Mouse (Mus musculus) erythroblast, adult 5-6 weeks (primary cell): ENCODE data around the gene Rgcc. TPM values are rescaled to one million over a fixed set of nuclear protein-coding genes. Genes with fewer than 3 reads are reported as not detected.

Source experiments
- ATAC-seq: replicated peaks from 2 replicates; pipeline ENCODE4 v1.8.0; 2016; ENCODE audit warnings: moderate number of reproducible peaks, mild to moderate bottlenecking, moderate TSS enrichment, inconsistent platforms; ENCODE audit not compliant: poor library complexity, low FRiP score, severe bottlenecking
- total RNA-seq, 2 experiments: library from RNA; stranded (forward) in 1 of 2; stranded (reverse) in 1 of 2; fragments of 150-400 nt in 1 of 2; fragments of 200-764, 138-1000 nt in 1 of 2; gene quantifications; 2 replicates each; pipeline versions ENCODE4 v1.2.3 to v1.2.4; 2015 to 2017; ENCODE audit warnings: low replicate concordance in 2 of 2

The Rgcc gene
- total RNA-seq, 2 experiments from 2014 or later, result 78.6 to 86.4 TPM

DNA sequence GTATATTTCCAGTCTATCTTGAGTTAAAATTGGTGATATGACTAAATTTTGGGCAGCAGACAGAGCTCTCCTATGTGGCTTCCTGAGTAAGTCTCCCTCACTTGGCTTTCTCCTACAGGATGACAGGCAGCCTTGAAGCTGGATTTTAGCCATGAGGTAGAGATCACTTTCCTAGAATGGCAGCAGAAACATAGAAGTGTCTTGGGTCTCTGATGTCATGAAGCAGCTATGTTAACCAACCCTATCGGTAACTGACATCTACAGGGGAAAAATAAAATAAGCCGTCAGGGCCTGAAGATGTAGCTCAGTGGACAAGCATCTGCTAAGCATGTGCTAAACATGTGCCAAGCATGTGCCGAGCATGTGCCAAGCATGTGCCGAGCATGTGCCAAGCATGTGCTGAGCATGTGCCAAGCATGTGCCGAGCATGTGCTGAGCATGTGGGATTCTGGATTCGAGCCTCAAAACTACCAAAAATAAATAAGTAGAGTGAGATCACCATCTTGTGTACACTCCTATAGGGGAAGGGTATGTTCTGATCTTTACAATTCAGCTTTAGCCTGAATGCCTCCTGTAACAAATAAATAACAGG, 3.5 kb upstream of the Rgcc start:
- no peak for ATAC-seq

DNA sequence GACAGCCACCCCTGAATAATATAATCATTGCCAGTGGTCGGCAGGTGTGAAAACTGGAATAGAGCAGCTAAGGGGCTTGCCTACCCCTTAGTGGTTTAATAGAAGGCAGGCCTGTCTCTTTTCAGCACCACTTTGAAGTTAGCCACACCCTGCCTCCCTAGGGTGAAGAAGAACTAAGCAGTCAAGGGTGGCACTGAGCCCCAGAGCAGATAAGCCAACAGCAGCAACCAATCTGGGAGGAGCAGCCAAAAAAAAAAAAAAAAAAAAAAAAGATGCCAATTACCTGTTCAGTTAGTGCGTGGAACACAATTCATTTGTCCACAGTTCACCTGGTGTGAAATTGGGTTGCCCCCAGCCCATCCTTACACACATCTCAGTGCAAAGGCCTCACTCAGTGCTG, 1.7 kb upstream of the Rgcc start:
- ATAC-seq, result peak; percentile 67

DNA sequence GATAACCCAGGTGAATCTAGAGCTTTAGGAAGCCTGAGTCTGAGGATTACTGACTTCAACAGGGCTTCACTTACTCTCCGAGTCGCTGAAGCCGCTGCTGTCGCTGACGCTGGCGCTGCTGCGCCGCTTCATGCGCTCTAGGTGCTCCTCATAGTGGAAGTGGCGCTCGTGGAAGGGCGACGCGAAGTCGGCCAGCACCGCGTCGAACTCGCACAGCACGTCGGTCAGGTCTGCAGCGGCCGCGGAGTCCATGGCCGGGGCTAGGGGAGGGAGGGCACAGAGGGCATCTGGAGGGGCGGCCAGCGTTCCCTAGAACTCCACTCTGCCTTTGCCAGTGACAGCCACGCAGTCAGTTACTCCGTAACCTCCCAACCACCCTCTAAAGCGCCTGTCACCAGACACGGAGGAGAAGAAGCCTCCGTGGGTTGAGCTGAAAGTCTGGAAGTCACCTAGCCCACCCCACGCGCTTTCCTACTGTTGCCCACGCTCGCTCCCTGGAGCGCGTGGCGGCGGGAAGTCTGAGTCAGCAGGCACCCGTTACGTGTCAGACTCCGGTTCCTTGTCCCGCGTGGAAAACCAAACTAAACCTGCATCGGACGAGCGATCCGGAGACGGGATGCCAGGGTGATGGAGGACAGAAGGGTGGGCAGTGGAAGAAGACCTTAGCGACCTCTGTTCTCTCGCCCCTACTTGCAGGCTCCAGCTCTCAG, 649 bp downstream of the Rgcc start:
- peak; percentile 31 for ATAC-seq

DNA sequence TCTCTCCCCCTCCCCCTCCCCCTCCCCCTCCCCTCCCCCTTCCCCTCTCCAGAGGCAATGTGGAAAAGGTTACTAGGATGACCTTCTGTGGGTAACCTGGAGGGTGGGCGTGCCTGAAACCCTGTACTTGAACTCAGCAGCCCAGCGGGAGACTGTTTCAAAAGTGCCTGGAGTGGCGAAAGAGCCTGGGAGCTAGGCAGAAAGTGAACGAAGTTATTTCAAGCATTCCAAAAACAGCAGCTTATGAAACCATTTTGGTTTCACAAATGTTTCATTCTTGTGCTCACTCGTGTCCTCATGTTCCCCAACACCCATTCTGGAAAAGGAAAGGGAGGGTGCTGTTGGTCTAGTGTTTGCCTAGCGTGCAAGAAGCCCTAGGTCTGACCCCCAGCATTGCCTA, 1.6 kb downstream of the Rgcc start:
- ATAC-seq, result no peak

DNA sequence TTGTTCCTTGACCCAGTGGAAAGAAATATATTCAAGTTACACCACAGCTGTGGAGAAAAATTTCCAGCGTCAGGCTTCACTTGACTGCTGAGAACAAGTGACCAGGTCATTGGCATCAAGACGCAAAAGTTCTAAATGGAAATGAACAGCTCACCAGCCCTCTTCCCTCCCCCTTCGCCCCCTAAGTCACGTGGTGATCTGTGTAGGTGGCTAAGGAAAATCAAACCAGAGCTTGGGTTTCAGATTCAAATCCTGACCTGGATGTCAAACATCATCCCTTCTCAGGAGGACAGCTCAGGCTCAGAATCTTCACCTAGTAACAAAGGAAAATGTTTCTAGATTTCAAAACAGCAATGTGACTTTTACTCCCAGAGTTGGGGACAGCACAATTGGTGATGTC, 2.2 kb downstream of the Rgcc start:
- no peak for ATAC-seq

DNA sequence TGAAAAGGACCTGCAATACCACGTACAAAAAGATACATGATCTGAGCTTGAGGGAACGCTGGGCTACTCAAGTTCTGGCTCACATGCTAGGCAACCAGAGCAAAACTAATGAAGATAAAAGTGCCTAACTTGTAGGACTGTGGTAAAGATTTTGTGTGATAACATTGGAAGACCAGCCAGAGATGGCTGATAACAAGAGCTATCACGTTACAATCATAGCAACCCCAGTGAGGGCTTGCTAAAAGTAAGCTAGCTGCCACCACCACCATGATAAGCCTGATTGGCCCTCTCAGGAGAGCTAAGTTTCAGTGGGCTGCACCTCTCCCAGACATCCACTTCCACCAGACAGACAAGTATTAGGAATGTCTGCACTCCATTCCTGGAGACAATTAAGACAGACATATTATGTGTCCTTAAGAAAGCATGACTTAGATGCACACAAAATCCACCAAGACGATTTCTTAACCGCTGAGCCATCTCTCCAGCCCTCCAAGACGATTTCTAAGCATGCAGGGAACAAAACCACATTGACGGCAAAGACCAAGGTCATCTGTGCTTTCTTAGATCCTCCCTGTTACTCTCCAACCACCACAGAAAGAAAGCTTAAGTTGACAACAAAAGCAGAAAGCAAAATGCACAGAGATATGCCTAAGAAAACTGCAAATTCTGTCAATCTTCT, 3.0 kb downstream of the Rgcc start:
- ATAC-seq, result no peak

DNA sequence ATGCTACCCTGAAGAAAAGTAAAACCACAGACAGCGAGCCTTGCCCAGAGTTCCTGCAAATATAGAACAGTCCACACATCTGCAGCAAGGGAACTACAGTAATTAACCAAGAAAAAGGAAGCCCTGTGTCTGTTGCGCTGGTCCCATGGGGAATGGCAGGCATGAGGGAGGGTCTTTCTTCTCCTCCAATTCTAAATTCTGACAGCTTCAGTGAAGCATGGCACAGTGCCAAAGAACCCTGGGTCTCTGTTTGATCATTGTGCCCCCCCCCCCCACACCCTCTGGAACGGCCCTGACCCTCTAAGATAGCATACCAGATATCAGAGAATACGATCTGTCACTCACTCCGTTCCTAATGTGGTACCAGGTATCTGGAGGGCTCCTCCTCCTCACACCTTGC, 4.6 kb downstream of the Rgcc start:
- ATAC-seq, result no peak

DNA sequence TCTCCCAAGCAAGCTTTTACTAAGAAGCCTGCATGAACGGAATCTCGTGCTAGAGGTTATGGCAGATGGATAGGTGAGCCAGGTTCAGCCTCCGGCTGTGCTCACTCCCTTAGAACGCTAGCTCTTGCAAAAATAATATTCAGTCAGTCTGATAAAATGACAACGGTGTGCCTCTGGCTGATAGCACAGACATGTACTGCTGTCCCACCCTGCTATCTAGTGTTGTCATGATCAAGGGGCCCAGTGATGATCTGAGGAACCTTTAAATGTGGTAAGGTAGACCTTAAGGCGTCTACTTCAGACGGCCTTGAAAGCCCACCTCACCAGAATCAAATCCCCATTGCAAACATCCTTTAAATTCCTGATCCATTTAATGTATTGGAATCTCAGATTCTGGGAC, 5.2 kb downstream of the Rgcc start:
- ATAC-seq, result peak; percentile 29; the same call in 1 of the 2 replicates

DNA sequence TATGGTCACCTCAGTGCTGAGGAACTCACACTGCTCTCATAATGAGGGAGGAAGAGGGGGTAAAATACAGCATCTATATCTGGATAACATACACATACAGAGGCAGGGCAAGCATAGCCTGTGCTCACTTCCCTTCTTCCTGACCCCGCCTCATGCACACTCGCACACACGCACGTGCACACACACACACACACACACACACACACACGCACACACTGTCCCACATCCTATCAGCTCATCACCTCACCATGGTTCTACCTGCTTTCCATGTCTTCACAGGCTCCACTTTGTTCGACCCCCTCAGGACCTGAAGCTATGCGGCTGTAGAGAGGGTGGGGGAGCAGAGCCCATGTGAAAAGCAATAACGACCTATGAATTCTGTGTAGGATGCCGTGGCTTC, 5.9 kb downstream of the Rgcc start:
- ATAC-seq, result peak; percentile 24

DNA sequence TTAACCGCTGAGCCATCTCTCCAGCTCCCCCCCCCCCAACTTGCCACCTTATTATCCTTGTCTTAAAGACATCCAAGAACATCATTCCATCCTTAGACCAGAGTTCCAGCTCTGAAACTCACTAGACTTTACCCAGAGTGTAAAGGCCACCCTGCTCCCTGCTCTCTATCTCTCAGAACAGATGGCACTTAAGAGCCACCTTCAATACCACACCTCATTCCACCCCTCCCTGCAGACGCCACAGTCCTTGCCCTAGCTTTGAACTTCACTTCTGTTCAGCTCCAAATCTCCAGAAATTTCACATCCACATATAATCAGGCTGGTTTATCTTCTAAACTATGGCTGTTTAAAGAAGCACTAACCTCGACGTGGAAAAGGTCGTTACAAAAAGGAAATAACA, 6.5 kb downstream of the Rgcc start:
- ATAC-seq, result peak; percentile 90

DNA sequence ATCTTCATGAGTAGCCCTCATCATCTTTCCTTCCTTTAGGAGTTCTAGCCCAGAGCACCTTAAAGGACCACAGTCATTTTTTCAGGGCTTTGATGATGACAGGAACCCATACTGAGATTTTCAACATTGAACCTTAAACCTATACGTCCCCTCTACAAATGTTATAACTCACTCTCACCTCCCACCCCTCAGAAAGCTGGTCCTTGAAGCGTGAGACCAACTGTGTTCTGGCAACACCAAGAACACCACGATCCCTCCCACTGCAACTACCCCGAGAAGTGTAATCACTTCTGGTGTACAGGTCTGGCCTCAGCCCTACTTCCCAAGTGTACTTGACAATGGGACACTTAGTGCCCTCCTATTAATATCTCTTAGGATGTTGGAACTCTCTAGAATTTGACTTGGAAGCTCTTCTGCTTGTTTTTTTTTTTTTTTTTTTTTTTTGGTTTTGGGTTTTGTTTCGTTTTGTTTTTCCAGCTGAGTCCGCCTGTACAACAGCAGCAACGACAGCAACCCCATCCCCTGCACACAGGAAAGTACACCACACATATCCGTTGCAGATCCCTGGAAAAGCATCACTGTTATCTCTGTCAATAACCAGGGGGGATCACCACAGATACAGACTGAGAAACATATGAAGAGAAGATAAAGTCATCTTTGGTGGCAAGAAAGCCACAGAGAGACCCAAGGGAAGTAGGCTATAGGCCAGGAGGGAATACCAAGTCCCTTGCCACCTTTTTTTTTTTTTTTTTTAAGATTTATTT, 7.2 kb downstream of the Rgcc start:
- 0 out of 2 replicates have a peak, but pooled peaks have one; percentile 19 for ATAC-seq

DNA sequence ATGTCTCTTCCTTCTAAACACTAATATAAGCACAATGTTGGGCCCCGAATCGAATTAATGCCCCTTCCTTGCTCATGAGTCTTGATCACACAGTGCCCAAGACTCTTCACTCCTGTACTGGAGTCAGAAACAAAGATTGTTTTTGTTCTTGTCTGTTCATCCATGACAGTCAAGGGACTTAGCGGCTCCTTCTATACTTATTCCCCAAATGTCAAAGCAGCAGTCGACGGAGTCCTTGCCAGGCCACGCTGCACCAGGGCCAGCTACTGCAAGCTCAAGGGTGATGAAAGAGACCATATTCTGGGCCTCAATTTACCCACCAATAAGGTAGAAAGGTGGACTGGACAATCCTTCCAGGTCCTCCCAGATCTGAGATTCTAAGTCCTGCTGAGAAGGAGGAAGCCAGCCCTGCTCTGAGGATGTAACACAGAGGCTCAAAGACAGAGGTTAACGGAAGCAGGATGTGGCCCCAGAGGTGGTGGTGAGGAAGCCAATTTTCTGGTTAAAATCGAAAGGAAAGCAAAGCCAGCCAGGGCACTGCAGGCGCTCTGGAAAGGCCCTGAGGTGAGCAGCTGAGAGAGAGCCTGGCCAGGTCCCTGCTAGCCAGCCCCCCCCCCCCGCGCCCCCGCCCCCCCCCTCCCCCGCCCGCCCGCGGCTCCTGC, 8.2 kb downstream of the Rgcc start:
- ATAC-seq, result no peak

DNA sequence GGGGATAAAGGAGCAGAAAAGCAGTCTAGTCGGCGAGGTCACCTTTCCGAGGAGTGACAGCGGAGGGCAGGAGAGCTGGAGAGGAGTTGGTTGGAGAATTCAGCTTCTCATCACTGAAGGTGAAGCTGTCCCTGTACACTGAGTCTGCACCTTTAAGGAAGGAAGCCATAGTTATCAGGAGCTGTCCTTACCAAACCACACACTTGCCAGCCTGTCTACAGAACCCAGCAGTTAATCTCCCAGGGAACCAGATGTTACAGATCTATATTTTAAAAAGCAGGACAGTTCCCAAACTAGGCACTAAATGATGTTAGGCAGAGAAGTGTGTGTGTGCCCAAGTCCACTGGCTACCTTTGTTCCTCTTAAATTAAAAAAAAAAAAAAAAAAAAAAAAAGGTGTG, 9.8 kb downstream of the Rgcc start:
- ATAC-seq, result no peak

DNA sequence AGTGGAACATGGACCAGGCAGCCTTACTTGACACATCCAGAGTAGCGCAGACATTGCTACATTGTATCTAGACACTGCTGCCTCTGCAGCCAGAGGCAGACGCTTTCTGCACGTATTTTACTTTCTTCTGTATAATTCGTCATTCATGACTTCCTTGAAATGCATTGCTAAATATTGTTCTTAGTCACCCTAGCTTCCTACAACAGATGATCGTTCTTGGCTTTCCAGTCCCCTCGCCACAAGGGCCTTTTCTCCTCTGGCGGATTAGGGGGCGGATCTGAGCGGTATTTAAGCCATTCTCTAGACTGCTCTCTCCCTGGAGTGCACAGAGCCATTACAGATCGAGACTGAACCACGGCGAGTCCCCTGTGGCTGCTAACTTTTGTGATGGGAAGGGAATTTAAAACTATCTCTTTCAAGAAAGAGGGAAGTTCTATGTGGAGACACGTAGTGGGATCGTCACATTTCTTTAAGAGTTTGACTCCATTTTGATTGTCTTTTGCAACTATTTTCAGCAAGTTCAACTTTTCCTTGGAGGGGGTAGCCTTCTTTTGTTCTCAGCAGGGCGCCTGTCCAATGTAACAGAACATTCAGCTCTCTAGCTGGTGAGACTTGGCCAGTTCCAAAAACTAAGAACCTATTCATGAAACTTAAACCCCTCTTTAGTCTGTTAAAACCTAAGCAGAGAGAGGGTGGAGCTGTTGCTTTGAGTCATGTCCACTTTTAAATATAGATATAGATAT, 10.6 kb downstream of the Rgcc start:
- no peak for ATAC-seq

DNA sequence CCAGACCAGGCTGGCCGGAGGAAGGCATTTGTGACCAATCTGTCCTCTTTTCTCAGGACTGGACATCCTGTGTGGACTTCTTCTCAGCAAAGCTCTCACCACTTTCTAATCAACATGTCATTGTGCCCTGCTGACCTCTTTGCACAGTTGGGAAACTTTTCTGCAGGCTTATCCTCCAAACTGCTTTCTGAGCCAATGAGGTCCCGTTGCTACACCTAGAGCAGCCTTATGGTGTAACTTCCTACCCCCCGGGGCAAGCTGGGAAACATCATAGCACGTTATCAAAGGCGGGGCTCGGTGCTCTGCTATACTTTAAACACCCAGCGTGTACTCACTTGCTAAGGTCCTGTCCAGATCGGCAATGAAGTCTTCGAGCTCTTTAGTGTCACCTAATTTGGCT, 11.5 kb downstream of the Rgcc start:
- ATAC-seq, result no peak

DNA sequence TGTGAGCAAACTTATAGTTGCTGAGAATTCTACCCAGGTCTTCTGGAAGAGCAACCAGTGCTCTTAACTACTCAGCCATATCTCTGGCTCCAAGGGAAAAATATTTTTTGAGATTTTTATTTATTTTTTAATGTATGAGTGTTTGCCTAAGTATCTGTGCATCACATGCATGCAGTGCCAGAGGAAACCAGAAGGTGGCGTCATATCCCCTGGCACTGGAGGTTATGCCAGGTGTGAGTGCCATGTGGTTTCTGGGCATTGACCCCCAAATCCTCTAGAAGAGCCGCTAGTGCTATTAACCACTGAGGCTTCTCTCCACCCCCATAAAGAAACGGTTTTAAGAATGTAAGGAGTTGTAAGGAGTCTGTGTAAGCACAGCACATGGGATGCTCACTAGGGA, 13.2 kb downstream of the Rgcc start:
- peak; percentile 80 for ATAC-seq

DNA sequence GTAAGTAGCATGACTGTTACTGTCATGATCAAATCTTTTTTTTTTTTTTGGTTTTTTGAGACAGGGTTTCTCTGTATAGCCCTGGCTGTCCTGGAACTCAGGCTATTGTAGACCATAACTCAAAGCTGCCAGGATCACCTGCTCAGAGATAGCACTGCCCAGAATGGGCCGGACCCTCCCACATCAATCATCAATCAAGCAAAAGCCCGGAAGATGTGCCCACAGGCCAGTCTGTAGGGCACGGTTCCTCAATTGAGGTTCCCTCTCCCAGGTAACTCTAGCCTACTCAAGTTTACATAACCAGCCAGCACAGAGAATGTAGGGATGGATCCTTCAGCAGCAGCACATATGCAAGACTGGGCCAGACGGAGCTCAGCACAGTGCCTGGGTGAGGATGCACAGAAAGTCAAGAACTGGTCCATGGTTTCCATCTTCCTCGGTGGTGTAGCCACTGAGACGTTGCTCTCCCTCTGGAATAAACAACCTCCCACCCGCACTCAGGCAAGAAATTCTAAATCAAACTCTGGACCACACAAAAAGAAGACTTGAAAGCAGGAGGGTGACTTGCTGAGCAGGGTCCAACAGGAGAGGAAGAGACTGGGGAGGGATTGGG, 14.1 kb downstream of the Rgcc start:
- ATAC-seq, result no peak

DNA sequence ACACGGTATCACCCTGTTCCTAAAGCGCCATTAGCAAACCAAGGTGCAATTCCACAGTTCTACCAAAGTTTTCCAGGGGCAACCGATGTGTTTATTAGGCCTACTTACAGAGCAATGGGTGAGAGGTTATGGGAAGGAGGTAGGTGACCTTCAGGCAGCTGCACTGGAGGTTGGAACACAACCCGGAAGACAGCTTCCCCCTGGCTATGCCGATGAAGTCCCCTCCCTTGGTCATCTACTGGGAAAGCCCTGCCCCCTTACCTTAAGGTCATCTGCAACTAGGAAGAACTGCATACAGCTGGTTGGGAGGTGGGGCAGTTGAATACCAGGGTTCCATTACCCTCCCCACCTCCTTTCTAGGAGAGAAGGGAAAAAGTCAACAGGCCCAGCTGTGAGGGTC, 15.9 kb downstream of the Rgcc start:
- no peak for ATAC-seq

DNA sequence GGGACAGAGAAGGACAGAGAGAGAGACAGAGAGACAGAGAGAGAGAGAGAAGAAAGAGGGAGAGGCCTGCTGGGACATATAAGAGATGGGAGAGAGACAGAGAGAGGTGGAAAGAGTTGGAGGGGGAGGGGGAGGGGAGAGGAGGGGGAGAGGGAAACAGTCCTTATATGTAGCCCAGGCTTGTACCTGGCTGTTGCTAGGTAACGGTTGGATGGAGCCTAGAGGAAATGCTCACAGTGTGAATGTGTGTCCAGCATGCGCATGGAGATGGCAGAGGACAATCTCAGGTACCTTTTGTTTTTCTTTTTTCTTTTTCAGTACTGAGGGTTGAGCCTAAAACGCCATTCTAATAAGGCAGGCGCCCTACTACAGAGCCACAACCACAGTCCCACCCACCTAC, 16.8 kb downstream of the Rgcc start:
- ATAC-seq, result no peak
